Mouse (Mus musculus) limb, embryonic 12.5 days (tissue): ENCODE measurements around the gene Sf3a2. TPM values are rescaled to one million over a fixed set of nuclear protein-coding genes. Genes with fewer than 3 reads are reported as not detected.

Experiments used
- ATAC-seq: fragments of 200-750 bp; cut with Nextera tagmentation; 2 replicates; pipeline ENCODE4 v1.8.0; 2017; ENCODE audit warnings: low read depth, moderate TSS enrichment; ENCODE audit not compliant: insufficient number of reproducible peaks, insufficient read depth, low FRiP score, low TSS enrichment
- H3K27ac ChIP-seq: fragments of 300-500 bp; sonication (generic); 2 replicates; pipeline ENCODE4 v1.5.1; 2016; ENCODE audit warnings: mild to moderate bottlenecking, moderate library complexity
- H3K27me3 ChIP-seq: fragments of 300-500 bp; sonication (generic); 2 replicates; pipeline ENCODE4 v1.6.1; 2016; ENCODE audit warnings: mild to moderate bottlenecking, moderate library complexity
- H3K36me3 ChIP-seq: fragments of 300-500 bp; sonication (generic); 2 replicates; pipeline ENCODE4 v1.6.1; 2016; ENCODE audit warnings: mild to moderate bottlenecking, moderate library complexity
- H3K4me1 ChIP-seq: fragments of 300-500 bp; sonication (generic); replicated peaks from 2 replicates; pipeline ENCODE4 v1.6.1; 2016
- H3K4me2 ChIP-seq: fragments of 300-500 bp; sonication (generic); 2 replicates; pipeline ENCODE4 v1.6.1; 2016; ENCODE audit warnings: mild to moderate bottlenecking, moderate library complexity
- H3K4me3 ChIP-seq: fragments of 300-500 bp; sonication (generic); replicated peaks from 2 replicates; pipeline ENCODE4 v1.5.1; 2016; ENCODE audit warnings: mild to moderate bottlenecking
- H3K9ac ChIP-seq: fragments of 300-500 bp; sonication (generic); replicated peaks from 2 replicates; pipeline ENCODE4 v1.6.1; 2016; ENCODE audit warnings: mild to moderate bottlenecking, moderate library complexity
- H3K9me3 ChIP-seq: fragments of 300-500 bp; sonication (generic); 2 replicates; pipeline ENCODE4 v1.6.1; 2016; ENCODE audit warnings: mild to moderate bottlenecking, moderate library complexity
- WGBS: fragments of 180-500 bp; shearing (Covaris S2); methylation state at CpG from one replicate; pipeline ENCODE4 v1.1.7; 2016; 5-methylcytosine and 5-hydroxymethylcytosine counted together
- polyA plus RNA-seq: library from polyadenylated mRNA; unstranded; fragments of >200 nt; fragmentation: Nextera tagmentation; extraction: Ambion mirVana; gene quantifications from 2 replicates; pipeline ENCODE4 v1.2.1, GENCODE M21; 2016

Sf3a2 gene
- polyA plus RNA-seq, 1 experiment from 2014 or later, result 63.0 TPM

- Histone ChIP-seq H3K36me3 (peaks cover 55% of the 10 kb centered on the region), H3K4me2 (no peak overlapping the region), H3K9ac (no peak overlapping the region), H3K4me3 (no peak overlapping the region), H3K27me3 (peaks cover 43% of the 10 kb centered on the region), H3K27ac (no peak overlapping the region), H3K9me3 (no peaks in the 10 kb centered on the region), H3K4me1 (peaks cover 44% of the 10 kb centered on the region)
- ATAC-seq, result no peak
- 79% methylated on average over 5 of the region's 5 CpGs for WGBS
Measured at GRCm38 (mm10) chr10:80805322-80805721, 7.3 kb downstream of the Sf3a2 start.

- Histone ChIP-seq H3K36me3 (peaks cover 49% of the 10 kb centered on the region), H3K4me2 (peak overlapping the region; percentile 97; the same call in 1 of the 2 replicates), H3K4me3 (peak overlapping the region; percentile 3; the same call in 1 of the 2 replicates), H3K9ac (no peak overlapping the region), H3K27me3 (peaks cover 49% of the 10 kb centered on the region), H3K9me3 (no peaks in the 10 kb centered on the region), H3K4me1 (peaks cover 43% of the 10 kb centered on the region), H3K27ac (no peak overlapping the region)
- WGBS, result 16% methylated on average over 3 of the region's 3 CpGs
- ATAC-seq, result peak; percentile 0; the same call in 1 of the 2 replicates
Measured at GRCm38 (mm10) chr10:80805925-80806324, 7.9 kb downstream of the Sf3a2 start.

GRCm38 (mm10) chr10:80806341-80807056 is 8.5 kb downstream of the Sf3a2 start:
- WGBS, result 40% methylated on average over 34 of the region's 34 CpGs
- Histone ChIP-seq H3K4me3 (peak overlapping the region; percentile 52), H3K27me3 (peaks cover 55% of the 10 kb centered on the region), H3K27ac (peak overlapping the region; percentile 66), H3K9ac (peak overlapping the region; percentile 69), H3K36me3 (peaks cover 43% of the 10 kb centered on the region), H3K4me2 (peak overlapping the region; percentile 97), H3K4me1 (peaks cover 43% of the 10 kb centered on the region), H3K9me3 (no peaks in the 10 kb centered on the region)
- no peak for ATAC-seq

GRCm38 (mm10) chr10:80807057-80807627 is 9.1 kb downstream of the Sf3a2 start:
- Histone ChIP-seq H3K4me3 (peak overlapping the region; percentile 52), H3K9me3 (no peaks in the 10 kb centered on the region), H3K9ac (peak overlapping the region; percentile 69), H3K4me2 (peak overlapping the region; percentile 97), H3K36me3 (peaks cover 36% of the 10 kb centered on the region), H3K27me3 (peaks cover 59% of the 10 kb centered on the region), H3K27ac (peak overlapping the region; percentile 66), H3K4me1 (peaks cover 43% of the 10 kb centered on the region)
- WGBS, result under 1% methylated on average over 58 of the region's 58 CpGs
- ATAC-seq, result peak; percentile 48; the same call in 1 of the 2 replicates

GRCm38 (mm10) chr10:80808099-80808984 is 10.3 kb downstream of the Sf3a2 start:
- Histone ChIP-seq H3K36me3 (peaks cover 24% of the 10 kb centered on the region), H3K4me1 (peaks cover 43% of the 10 kb centered on the region), H3K9me3 (no peaks in the 10 kb centered on the region), H3K27me3 (peaks cover 65% of the 10 kb centered on the region), H3K4me2 (peak overlapping the region; percentile 97), H3K27ac (no peak overlapping the region), H3K4me3 (peak overlapping the region; percentile 24), H3K9ac (peak overlapping the region; percentile 24; the same call in 1 of the 2 replicates)
- WGBS, result 19% methylated on average over 40 of the region's 40 CpGs
- no peak for ATAC-seq

- no peak for ATAC-seq
- Histone ChIP-seq H3K4me2 (peak overlapping the region; percentile 97), H3K4me3 (peak overlapping the region; percentile 24), H3K27ac (no peak overlapping the region), H3K4me1 (peaks cover 43% of the 10 kb centered on the region), H3K36me3 (peaks cover 17% of the 10 kb centered on the region), H3K27me3 (peaks cover 65% of the 10 kb centered on the region), H3K9ac (peak overlapping the region; percentile 24; the same call in 1 of the 2 replicates), H3K9me3 (no peaks in the 10 kb centered on the region)
- 8% methylated on average over 18 of the region's 18 CpGs for WGBS
Measured at GRCm38 (mm10) chr10:80808985-80809632, 11.1 kb downstream of the Sf3a2 start.

- peaks cover 43% of the 10 kb centered on the region for H3K4me1 ChIP-seq
- no peaks in the 10 kb centered on the region for H3K9me3 ChIP-seq
- WGBS, result 2% methylated on average over 18 of the region's 20 CpGs
- H3K4me2 ChIP-seq, result peak overlapping the region; percentile 28
- H3K36me3 ChIP-seq, result peaks cover 7% of the 10 kb centered on the region
- ATAC-seq, result no peak
- H3K27me3 ChIP-seq, result peaks cover 65% of the 10 kb centered on the region
- peak overlapping the region; percentile 17; the same call in 1 of the 2 replicates for H3K4me3 ChIP-seq
- peak overlapping the region; percentile 47; the same call in 1 of the 2 replicates for H3K9ac ChIP-seq
- no peak overlapping the region for H3K27ac ChIP-seq
Measured at GRCm38 (mm10) chr10:80810084-80810483, 12.1 kb downstream of the Sf3a2 start.

GRCm38 (mm10) chr10:80812391-80813041 is 14.5 kb downstream of the Sf3a2 start:
- Histone ChIP-seq H3K36me3 (no peaks in the 10 kb centered on the region), H3K4me2 (no peak overlapping the region), H3K4me1 (peaks cover 25% of the 10 kb centered on the region), H3K9ac (no peak overlapping the region), H3K4me3 (no peak overlapping the region), H3K9me3 (no peaks in the 10 kb centered on the region), H3K27ac (no peak overlapping the region), H3K27me3 (peaks cover 50% of the 10 kb centered on the region)
- ATAC-seq, result no peak
- WGBS, result 55% methylated on average over 5 of the region's 5 CpGs

GRCm38 (mm10) chr10:80813366-80813765 is 15.4 kb downstream of the Sf3a2 start, which contains the start of gene Jsrp1:
Gene Jsrp1 (minus strand): TSS chr10:80813498.
- WGBS, result 72% methylated on average over 4 of the region's 4 CpGs
- Histone ChIP-seq H3K9me3 (no peaks in the 10 kb centered on the region), H3K27ac (no peak within 1 kb of the TSS), H3K4me3 (no peak within 1 kb of the TSS), H3K4me2 (no peak within 1 kb of the TSS), H3K4me1 (peaks cover 16% of the 10 kb centered on the region), H3K27me3 (peaks cover 41% of the 10 kb centered on the region), H3K36me3 (no peaks in the 10 kb centered on the region), H3K9ac (0 out of 2 replicates have a peak within 1 kb of the TSS, but pooled peaks have one; percentile 23)
- no peak for ATAC-seq

- Histone ChIP-seq H3K27me3 (peaks cover 28% of the 10 kb centered on the region), H3K9me3 (no peaks in the 10 kb centered on the region), H3K36me3 (no peaks in the 10 kb centered on the region), H3K9ac (no peak overlapping the region), H3K27ac (no peak overlapping the region), H3K4me3 (no peak overlapping the region), H3K4me1 (peaks cover 6% of the 10 kb centered on the region; the same call in 1 of the 2 replicates), H3K4me2 (no peak overlapping the region)
- no peak for ATAC-seq
- WGBS, result 74% methylated on average over 7 of the region's 7 CpGs
Measured at GRCm38 (mm10) chr10:80814800-80815199, 16.8 kb downstream of the Sf3a2 start.
